Mouse (Mus musculus): ENCODE results near the gene Gm30083. TPM values are rescaled to one million over a fixed set of nuclear protein-coding genes. Genes with fewer than 3 reads are reported as not detected.

The Gm30083 gene
- total RNA-seq, 2 experiments from 2014 or later: not detected

DNA sequence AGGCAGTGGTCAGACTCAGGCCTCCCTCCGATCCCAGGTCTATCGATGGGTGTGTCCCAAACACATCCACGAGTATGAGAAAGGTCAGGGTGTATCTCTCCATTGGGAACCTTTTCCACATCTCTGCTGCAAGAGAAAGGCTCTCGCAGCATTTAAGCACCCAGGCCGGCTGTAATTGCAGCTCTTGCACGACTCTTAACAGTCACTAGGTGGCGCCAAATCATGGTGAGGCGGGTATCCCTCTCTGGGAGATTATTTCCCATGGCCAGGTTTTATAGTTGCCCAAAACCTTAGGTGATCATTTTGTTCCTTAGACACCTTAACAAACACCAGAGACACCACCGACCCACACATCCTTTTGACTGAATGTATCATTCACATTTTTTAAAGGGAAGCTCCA lies 55.6 kb downstream of the Gm30083 start:
- DNase-seq: peak; percentile 71

DNA sequence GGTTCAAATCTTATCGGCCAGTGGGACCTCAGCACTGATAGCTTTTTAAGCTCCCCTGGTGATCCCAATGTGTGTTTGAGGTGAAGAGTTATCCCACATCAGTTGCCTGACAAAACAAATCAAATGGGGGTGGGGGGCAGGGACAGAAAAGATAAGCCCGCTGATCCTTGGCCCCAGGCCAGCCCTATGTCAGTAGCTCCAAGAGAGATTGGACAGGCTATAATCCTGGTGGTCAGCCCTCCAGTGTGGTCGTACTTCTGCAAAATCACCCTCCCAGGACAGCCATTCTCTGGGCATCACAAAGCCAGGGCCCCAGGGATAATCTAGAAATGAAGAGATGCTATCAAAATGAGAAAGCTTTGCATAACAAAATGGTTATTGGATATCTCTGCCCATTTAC lies 56.1 kb downstream of the Gm30083 start:
- no peak for DNase-seq

DNA sequence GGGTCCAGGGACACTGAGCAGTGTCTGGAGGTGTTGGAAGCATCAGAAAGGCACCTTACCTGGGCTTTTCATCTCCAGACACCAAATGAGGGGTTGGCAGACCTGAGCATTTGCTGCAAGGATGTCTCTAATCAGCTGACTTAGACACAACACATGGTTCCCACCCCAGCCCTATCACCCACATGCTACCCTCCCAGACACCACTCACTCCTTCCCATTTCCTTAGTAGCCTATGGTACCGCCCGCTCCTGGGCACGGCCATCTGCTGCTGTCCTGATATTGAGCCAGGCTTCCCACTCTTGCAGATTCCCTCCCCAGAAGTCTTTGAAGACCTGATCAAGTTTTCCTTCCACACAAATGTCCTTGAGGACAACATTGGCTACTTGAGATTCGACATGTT lies 56.8 kb downstream of the Gm30083 start:
- no peak for DNase-seq

DNA sequence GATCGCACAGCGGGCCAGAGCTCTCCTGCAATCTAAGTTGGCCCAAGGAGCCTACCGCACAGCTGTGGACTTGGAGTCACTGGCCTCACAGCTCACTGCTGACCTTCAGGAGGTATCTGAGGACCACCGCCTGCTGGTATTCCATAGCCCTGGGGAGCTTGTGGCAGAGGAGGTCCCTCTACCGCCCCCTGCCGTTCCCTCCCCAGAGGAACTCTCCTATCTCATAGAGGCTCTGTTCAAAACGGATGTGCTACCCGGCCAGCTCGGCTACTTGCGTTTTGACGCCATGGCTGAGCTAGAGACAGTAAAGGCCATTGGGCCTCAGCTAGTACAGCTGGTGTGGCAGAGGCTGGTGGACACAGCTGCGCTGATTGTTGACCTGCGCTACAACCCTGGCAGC lies 58.9 kb downstream of the Gm30083 start:
- DNase-seq: no peak

DNA sequence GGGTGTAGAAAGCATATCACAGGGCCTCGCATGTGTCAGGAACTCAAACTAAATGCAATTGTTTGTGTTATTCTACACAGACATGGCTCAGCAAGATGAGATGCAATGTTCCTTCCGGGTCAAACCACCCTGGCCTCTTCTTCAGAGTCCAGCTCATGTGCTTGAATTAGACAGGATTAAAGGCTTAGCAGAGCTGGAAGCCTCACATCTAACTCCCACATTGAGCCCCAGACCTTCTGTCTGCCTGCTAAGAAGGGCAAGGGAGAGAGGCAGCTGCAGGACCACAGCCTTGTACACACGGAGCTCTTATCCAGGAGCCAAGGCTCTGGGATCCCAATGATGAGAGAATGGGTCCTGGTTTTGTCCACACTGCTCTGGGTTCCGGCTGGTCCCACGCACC lies 61.2 kb downstream of the Gm30083 start, which contains the start of gene Rbp3:
Rbp3 (plus strand) TSS at position 243 of the 400 bp plus-strand sequence.
- no peak for DNase-seq

DNA sequence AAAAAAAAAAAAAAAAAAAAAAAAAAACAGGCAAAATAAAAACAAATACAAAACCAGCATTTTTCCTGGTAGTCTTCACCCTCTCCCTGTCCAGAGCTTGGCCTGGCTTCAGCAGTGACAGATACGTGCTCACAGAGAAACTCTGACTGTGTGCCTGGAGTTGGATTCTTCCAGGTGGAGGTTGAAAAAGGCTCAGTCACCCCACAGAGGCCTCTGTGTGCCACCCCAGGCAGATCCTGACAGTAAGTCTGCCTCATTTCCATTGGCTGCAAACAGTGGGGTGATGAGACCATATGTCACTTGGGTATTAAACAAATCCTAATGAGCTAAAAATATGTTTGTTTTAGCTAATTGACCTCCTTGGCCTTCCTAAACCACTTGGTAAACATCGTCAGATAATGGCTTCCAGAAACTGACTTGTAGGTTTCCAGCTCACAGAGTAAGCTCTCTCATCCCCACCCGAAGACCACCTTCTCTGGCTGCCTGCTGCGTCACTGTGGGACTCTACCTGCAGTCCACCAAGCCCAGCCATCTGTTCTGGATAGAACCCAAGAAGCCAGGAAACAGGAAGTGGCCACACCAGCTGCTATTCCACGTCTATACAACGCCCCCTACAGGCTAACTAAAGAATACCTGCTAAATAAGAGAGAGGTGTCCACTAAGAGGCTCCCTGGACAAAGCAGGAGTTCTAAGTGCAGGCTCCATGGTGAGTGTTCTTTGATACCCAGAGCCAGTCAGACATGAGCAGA lies 62.6 kb downstream of the Gm30083 start:
- DNase-seq: no peak

DNA sequence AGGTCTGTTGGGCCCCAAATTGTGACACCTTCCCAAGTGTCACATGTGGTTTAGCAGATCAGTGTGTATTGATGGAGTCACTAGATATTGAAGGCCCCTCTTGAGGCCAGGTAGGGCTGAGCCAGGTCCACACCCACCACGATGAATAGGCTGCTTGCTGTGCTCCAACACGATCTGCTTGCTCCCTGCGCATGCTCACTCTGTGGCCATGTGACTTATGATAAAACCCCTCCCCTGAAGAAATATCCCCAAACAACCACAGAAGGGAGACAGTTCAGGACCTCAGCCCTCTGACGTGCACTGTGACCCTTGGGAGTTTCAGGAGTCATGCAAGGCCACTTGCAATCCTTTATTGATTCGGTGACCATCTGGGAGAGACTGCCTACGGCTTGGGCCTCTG lies 68.9 kb downstream of the Gm30083 start:
- DNase-seq: no peak

DNA sequence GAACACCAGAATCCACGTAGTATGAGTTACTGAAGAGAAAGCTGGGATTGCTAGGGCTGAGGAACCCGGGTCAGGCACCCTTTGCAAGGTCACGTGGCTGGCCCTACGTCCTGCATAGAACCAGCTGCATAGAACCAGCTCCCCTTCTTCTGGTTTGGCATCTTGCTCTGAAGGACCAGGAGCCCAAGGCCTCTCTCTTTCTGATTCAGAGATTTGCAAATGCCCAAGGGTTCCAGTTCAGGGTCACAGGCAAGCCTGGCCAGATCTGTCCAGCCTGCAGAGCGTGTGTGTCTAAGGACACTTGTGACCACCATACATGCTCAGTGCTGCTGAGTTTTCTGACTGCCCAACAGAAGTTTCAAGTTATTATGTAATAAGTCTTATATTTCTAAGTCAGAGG lies 72.8 kb downstream of the Gm30083 start:
- DNase-seq: peak; percentile 56

DNA sequence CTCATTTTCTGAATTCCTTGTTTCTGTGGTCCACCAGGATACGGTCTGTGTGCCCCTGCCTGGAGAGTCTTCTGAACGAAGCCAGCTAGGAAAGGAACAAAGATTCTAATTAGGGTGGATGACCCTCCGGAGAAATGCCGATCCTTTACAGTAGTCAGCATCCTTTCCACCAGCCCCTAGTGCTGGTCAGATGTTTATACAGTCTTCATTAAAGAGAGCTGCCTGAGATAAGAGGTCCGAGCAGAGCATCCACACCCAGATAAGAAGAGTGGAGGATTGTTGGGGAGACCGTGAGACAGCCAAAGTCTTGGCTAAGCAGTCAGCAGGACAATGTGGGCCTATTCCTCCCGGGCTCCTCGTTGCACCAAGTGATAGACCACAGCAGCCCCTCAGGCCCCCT lies 74.2 kb downstream of the Gm30083 start, which contains the start of gene Gdf2:
Gdf2 (plus strand) TSS at position 301 of the 400 bp plus-strand sequence.
- DNase-seq: no peak

DNA sequence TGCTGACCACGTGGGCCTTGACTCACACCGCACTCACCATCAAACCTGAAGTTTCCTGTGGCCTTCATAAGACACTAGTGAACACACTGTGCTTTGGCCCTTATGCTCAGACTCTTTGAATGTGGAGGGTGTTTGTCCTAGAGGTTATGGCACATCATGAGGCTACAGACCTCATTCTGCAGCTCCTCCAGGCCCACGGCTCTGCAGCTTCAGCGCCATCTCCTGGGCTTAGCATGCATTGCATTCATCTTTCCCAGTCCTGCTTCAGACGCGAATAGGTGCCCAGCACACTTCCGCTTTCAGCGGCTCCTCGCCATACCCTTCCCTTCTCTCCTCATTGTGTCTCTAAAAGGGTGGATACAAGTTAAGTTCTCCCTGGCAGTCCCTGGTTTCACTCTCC lies 75.9 kb downstream of the Gm30083 start:
- peak; percentile 85 for DNase-seq

Other genes with a start within 250 kb of the Gm30083 start
- gene Gdf10, start 91.6 kb downstream of the Gm30083 start, total RNA-seq (2021): 10 to 100 TPM in 1 of 2 experiments, 1 to 10 TPM in 1; 8.9 to 10.1 TPM
- 1 to 10 TPM; 1.9 to 4.8 TPM for gene Gdf2, start 74.1 kb downstream of the Gm30083 start, total RNA-seq (2021)
- gene Rbp3, start 61.2 kb downstream of the Gm30083 start, total RNA-seq (2021): under 1 TPM in 1 of 2 experiments, not detected in 1; 0.06 TPM
- gene Zfp488, start 36.4 kb downstream of the Gm30083 start, total RNA-seq (2021): under 1 TPM in 1 of 2 experiments, not detected in 1; 0.12 TPM
- gene Gm5460, start 1.6 kb upstream of the Gm30083 start, total RNA-seq (2021): under 1 TPM in 1 of 2 experiments, not detected in 1; 0.06 TPM
- not detected for gene Antxrl, start 37.5 kb upstream of the Gm30083 start, total RNA-seq (2021)
- gene Anxa8, start 70.8 kb upstream of the Gm30083 start, total RNA-seq (2021): 1 to 10 TPM; 7.9 to 8.5 TPM
- not detected for gene A630023A22Rik, start 87.6 kb upstream of the Gm30083 start, total RNA-seq (2021)
- gene Npy4r, start 137.3 kb upstream of the Gm30083 start, total RNA-seq (2021): under 1 TPM; 0.27 to 0.30 TPM
- 1 to 10 TPM in 1 of 2 experiments, under 1 TPM in 1; 0.36 to 1.4 TPM for gene Gprin2, start 186.5 kb upstream of the Gm30083 start, total RNA-seq (2021)
- 1 to 10 TPM; 1.3 to 1.4 TPM for gene Syt15, start 204.4 kb upstream of the Gm30083 start, total RNA-seq (2021)